Mouse (Mus musculus): Measurements from ENCODE around the gene Mef2a. TPM values are rescaled to one million over a fixed set of nuclear protein-coding genes. Genes with fewer than 3 reads are reported as not detected.

The Mef2a gene
- 75.4 to 92.0 TPM (median 89.8 TPM) in 4 replicates for total RNA-seq (2023)

GRCm38 (mm10) chr7:67372729-67373583 lies at the start of gene Mef2a:
Gene Mef2a, minus strand, starts transcription at chr7:67372858.

GRCm38 (mm10) chr7:67222220-67222862 lies 150.3 kb downstream of the Mef2a start, which contains the start of gene Lysmd4:
Gene Lysmd4, plus strand, starts transcription at chr7:67222544.

Other genes with a start within 250 kb of the Mef2a start
- gene Lysmd4, start 150.3 kb downstream of the Mef2a start, total RNA-seq (2023): 4.6 to 7.0 TPM (median 6.0 TPM) in 4 replicates

All from B cell, adult 62 days (primary cell).